Mouse (Mus musculus): Measurements from ENCODE around the gene Cebpzos. TPM values are rescaled to one million over a fixed set of nuclear protein-coding genes. Genes with fewer than 3 reads are reported as not detected.

The Cebpzos gene
- polyA plus RNA-seq, 1 experiment: 4.5 TPM

DNA sequence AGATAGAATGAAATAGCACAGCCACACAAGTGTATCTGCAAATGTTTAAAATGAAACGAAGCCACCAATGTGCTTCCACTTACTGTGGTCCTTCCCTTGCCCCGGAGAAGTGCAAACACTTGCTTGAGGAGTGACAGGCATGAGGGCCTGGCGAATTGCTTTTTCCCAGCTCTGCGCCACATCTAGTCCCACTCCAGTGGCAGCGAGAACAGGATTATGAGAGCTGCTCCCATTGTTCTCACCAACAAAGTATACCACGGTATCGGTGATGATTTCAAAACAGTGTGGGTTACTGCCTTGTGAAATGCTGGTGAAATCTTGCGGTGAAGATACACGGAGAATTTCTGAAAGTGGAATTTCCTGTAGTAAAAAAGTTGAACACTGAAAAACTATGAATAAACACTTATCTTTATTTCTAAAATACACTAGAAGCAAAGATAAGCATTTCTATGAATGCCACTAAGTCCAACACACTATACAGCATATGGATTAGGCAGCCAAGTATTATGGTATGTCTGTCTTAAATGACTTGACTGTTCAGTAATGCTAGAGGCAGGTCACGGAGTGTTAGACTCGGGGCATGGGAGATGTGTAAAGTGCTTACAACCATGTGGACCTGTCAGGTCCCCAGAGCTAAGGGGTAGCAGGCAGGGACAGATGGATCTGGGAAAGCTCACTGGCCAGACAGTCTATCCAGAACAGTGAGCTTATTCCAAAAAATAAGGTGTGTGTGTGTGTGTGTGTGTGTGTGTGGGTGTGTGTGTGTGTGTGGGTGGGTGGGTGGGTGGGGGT lies 50.0 kb downstream of the Cebpzos start:
- no peaks in the 10 kb centered on the region for H3K27me3 ChIP-seq (replicated peaks)
- H3K9me3 ChIP-seq: no peaks in the 10 kb centered on the region
- no peaks in the 10 kb centered on the region for H3K4me1 ChIP-seq
- H3K4me3 ChIP-seq (replicated peaks): no peak overlapping the region
- no peak for TF ChIP-seq GATA1 (IDR thresholded peaks at IDR 0.05; ENCODE audit: borderline replicate concordance, low read length)
- no peak for TF ChIP-seq FLI1 (IDR thresholded peaks at IDR 0.05; ENCODE audit: low read length)
- H3K36me3 ChIP-seq (replicated peaks; ENCODE audit: low read length): peaks cover 14% of the 10 kb centered on the region

DNA sequence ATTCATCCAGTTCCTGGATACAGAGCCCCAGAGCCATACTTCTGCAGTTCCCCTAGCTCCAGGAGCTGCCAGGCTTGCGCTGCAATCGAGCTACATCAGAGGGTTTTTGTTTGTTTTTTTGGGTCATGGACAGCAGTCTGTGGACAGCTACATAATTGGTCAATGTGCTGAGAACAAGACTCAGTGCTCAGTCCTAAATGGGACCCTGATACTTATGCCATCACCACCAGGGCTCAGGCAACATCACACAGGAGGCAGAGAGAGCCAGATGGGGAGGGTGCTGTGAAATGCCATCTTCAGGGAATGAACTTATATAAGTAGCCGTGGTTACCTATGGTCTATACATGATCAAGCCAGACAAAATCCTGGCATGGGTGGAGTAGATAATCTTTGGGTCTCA lies 52.2 kb downstream of the Cebpzos start:
- H3K4me1 ChIP-seq: no peaks in the 10 kb centered on the region
- no peaks in the 10 kb centered on the region for H3K27me3 ChIP-seq (replicated peaks)
- no peak overlapping the region for H3K4me3 ChIP-seq (replicated peaks)
- peaks cover 17% of the 10 kb centered on the region for H3K36me3 ChIP-seq (replicated peaks; ENCODE audit: low read length)
- TF ChIP-seq GATA1 (IDR thresholded peaks at IDR 0.05; ENCODE audit: borderline replicate concordance, low read length) (no peak), FLI1 (IDR thresholded peaks at IDR 0.05; ENCODE audit: low read length) (no peak)
- H3K9me3 ChIP-seq: no peaks in the 10 kb centered on the region

Other genes starting within 250 kb of the Cebpzos start
- 1.3 and 1.9 TPM in 2 replicates for gene Strn, start 179.3 kb upstream of the Cebpzos start, polyA plus RNA-seq (2012; ENCODE audit: insufficient read depth, low replicate concordance)
- 0.78 and 2.2 TPM in 2 replicates for gene Heatr5b, start 81.1 kb upstream of the Cebpzos start, polyA plus RNA-seq (2012; ENCODE audit: insufficient read depth, low replicate concordance)
- 1.1 and 4.7 TPM in 2 replicates for gene Gpatch11, start 80.9 kb upstream of the Cebpzos start, polyA plus RNA-seq (2012; ENCODE audit: insufficient read depth, low replicate concordance)
- gene Eif2ak2, start 33.9 kb upstream of the Cebpzos start, polyA plus RNA-seq (2012; ENCODE audit: insufficient read depth, low replicate concordance): 7.4 TPM in 1 of 2 replicates, not detected in the other
- not detected in 2 replicates for gene Sult6b1, start 9.5 kb upstream of the Cebpzos start, polyA plus RNA-seq (2012; ENCODE audit: insufficient read depth, low replicate concordance)
- 6.0 TPM in 1 of 2 replicates, not detected in the other for gene Cebpz, start 20.6 kb downstream of the Cebpzos start, polyA plus RNA-seq (2012; ENCODE audit: insufficient read depth, low replicate concordance)
- gene Ndufaf7, start 20.6 kb downstream of the Cebpzos start, polyA plus RNA-seq (2012; ENCODE audit: insufficient read depth, low replicate concordance): 2.2 TPM in 1 of 2 replicates, not detected in the other
- gene Prkd3, start 104.3 kb downstream of the Cebpzos start, polyA plus RNA-seq (2012; ENCODE audit: insufficient read depth, low replicate concordance): 0.23 TPM in 1 of 2 replicates, not detected in the other
- gene Qpct, start 135.4 kb downstream of the Cebpzos start, polyA plus RNA-seq (2012; ENCODE audit: insufficient read depth, low replicate concordance): not detected in 2 replicates

All from megakaryocyte, embryonic 14.5 days (primary cell).